Mouse (Mus musculus) heart, adult 9 months (tissue): ENCODE measurements around the gene Galntl5.
"Not testable (repeated sequence)": the region's sequence is repeated elsewhere in the genome, so short reads cannot be mapped to it uniquely, and the experiment has no call there.

Experiments
- DNase-seq, 2 experiments: peaks; one replicate each; pipeline ENCODE4 v3.0.0; 2022; ENCODE audit warnings: low spot score in 2 of 2

Galntl5 gene

DNA sequence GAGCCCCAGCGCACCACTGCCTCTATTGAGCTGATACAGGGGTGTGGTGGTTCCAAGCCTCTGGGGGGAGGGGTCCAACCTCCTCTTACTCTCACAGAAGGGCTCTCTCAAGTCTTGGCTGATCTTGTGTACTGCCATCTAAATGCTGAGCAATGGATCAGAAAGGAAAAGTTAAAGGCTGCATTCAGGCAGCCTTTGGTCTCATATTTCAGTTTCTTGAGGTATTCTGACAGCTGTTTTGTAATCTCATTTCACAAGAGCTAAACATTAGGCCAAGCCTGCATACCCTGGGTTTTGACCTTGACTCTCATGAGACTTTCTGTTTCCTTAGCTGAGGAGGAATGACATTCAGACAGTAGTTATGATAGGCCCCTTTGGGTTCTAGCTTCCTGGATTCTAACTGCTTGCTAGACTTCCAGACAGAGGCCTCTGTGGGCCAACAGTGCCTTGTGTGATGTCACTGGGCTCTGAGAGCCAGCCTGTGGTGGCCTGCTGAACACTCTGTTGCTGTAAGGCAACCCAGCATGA lies at the start of gene Galntl5:
Gene Galntl5 (plus strand): TSS at position 457 of the 528 bp plus-strand sequence.
- DNase-seq: peak; percentile 10 to 13

DNA sequence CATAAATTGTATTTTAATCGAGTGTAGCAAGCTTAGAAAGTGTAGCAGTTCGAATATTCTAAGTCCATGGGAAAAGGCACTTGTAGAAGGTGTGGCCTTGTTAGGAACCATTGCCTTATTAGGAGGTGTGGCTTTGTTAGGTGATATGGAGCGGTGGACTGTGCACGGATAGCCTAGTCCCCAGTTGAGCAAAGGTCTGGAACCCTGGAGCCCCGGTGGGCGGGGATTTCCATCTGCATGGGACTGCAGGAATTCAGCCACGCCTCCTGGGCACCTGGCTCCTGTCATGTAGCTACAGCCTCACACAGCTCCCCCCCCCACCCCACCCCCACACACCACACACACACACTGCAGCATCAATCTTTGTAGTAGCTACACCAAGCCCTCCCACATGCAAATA lies 34.6 kb upstream of the Galntl5 start:
- DNase-seq: no peak

DNA sequence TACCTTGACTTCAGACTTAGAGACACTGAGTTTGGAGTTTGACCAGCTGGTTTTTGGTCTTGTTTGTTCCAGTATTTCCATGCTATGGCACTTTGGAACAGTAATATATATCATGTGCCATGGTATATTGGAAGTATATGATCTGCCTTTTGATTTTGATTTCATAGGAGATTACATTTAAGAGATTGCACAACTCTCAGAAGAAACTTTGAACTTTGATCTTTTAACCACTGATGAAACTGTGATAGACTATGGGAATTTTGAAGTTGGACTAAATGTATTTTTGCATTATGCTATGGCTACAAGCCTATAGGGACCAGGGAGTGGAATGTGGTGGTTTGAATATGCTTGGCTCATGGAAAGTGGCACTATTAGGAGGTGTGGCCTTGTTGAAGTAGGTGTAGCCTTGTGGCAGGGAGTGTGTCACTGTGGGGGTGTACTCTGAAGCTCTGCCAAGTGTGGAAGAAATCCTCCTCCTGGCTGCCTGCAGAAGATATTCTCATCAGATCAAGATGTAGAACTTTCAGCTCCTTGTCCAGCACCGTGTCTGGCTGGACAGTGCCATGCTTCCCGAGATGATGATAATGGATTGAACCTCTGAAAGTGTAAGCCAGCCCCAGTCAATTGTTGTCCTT lies 31.8 kb upstream of the Galntl5 start:
- DNase-seq: no peak

DNA sequence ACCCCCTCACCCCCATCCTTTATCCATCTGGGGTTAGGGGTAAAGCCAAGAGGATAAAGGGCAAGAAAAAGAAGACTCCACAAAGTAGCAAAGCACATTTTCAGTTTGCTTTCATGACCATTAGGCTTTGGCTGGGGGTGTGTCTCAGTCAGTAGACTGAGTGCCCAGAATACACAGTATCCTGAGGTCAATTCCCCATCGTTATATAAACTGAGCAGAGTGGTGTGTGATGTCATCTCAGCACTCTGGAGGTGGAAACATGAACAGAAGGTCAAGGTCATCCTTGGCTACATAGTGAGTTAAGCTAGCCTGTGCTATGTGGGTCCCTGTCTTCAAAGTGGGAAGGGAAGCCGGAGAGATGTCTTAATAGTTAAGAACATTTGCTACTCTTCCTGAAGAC lies 27.8 kb upstream of the Galntl5 start:
- DNase-seq: no peak

DNA sequence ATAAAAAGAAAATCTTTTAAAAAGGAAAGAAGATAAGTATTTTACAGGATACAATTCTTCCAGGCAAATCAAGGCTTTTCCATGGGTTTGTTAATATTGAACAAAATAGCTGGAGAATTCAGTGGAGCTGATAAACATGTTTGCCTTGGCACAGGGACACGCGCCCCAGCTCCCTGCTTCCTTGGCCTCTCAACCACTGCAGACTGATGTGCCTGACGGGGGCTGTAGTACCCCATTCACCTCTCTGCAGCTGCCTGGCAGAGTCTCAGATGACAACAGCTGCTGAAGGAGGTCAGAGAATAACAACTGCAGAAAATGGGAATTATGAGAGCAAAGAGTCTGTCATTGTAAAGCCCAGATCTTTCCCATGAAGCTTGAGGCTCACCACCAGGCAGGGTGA lies 27.3 kb upstream of the Galntl5 start:
- DNase-seq: peak; percentile 26 to 32

DNA sequence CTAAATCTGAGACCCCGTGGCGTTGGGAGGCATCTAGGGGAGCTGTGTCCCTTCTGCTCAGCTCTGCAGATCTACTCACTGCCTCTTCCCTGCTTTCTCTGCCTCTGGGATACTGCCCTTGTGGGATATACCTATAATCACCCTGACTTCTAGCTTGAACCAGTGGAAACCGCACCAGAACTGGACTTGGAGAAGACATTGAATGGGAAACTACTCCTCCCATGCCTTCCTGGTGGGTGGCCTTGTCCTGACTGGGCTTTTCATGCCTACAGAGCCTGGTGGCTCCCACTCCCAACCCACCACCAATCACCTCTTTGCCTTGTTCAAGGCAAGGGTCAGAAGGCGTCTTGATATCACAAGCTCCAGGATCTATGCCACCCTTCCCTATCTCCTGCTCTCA lies 26.4 kb upstream of the Galntl5 start:
- no peak for DNase-seq

DNA sequence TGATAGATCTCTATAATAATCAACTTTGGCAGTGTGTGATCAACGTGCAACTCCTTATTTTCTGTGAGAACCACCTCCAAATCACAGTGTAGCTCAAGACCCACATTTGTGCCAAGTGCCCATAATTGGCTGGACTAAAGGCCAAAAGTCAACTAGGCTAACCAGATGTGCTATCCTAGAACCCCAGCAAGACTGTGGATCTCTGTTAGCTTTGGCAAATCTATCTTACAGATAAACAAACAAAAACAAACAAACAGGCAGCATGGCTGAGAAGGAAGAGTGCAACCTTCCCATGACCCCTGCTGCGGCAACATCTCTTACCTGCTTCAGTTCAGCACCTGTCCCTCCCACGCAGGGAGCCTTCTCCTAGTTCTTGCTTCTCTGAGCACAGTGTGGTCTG lies 25.9 kb upstream of the Galntl5 start:
- no peak for DNase-seq

DNA sequence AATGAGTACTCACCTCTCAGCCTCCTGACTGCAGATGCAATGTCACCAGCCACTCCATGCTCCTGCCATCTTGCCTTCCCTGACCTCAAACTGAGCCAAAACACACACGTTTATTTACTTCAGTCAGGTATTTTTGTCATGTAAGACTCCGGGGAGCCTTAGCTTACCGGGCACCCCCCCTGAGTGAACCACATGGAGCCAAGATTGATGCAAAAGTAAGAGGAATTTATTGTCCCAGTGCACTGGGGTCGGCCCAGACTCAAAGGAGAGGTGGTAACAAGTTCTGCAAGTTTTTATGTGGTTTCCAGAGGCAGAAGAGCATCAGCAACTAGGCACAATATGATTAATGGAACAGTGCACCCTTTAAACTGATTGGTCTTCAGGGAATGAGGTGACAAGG lies 24.1 kb upstream of the Galntl5 start:
- no peak for DNase-seq

DNA sequence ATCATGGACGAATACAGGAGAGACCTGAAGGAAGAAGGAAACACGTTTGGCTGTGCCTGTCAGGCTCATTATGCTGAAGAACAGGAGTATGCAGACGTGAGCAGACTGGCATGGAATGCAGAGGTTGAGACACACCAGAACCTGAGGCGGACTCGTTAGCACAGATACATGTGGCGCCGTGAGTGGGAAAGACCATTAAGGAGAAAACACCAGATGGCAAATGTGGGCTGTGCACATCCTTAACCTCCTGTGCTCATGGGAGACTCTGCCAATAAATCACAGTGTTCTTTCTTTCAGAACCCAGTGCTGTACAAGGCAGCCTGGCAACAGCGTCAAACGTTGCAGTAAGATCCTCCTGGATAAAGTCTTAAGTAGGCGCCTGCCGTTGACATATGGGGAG lies 20.7 kb upstream of the Galntl5 start:
- DNase-seq: no peak

DNA sequence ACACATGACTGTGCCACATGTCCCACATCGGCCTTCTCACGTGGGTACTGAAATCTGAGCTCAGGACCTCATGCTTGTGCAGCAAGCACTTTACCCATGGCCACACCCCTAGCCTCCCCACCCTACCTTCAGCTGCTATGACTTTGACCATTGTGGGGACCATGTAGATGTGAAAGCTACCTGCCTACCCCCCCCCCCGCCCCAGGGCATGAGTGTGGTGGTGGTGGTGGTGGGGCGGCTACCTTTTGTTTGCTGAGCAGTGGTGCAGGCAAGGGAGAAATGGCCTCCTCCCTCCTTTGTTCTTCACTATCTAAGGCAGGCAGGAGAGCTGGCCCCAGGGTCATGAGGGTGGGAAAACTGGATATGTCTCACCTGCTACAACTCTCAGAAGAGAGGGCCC lies 18.3 kb upstream of the Galntl5 start:
- DNase-seq: no peak

DNA sequence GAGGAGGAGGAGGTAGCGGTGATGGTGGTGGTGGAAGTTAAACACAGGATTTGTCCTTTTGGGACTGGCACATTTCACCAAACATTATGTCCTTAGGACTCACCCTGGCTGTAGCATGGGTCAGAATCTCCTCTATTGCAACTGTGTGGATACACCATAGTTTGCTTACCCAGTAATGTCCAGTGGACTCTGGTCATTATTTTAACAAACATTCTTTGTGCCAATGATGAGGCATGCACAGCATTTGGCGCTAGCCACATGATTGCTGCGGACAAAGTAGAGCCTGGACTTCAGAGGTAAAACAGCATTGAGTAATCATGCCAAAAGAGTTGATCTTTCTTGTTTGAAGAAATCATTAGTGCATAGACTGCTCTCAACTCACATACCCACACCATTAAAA lies 17.3 kb upstream of the Galntl5 start:
- DNase-seq: no peak

DNA sequence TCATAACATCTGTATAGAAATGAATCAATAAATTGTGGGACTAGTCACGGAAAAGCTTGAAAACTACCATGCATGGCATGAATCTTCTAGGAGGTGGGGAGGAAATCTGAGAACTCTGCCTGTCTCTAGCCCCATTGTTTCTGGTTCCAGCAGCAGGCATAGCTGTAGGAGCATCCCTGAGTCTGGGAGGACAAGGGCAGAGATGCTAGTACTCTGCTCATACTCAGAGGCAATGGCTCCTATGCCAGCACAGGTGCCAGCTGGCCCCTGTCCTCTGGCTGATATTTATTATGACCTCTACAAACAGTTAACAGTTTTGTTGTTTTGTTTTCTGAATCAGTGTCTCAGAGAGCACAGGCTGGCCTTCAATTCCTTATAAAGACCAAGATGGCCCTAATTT lies 16.9 kb upstream of the Galntl5 start:
- no peak for DNase-seq

DNA sequence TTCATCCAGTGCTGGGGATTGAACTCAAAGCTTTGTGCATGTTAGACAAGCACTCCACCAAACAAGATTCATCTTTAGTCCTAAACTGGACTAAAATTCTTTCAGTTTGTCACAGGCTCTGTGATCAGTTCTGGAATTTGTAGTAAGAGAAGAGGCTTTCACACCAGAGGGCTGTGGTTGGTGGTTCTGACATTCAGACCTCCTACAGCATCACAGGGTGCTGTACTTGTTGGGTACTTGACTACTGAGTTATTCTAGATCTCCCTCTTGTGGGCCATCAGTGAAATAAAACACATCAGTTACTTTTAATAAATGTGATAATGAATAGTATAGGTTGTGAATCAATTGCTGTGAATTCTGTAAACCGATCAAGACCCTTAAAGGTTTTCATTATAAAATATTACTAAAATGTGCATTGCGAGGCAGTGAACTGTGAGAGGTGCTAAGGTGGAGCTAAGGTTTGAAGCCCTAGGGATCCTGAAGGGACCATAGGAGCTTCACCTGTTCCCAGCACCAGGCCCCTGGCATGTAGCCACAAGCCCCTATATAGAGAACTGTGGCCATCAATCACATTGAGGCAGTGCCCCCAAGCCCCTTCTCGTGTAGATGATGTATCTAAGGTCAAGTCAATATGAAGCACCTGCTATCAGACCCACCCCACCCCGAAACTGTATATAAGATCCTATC lies 16.0 kb upstream of the Galntl5 start:
- DNase-seq: no peak

DNA sequence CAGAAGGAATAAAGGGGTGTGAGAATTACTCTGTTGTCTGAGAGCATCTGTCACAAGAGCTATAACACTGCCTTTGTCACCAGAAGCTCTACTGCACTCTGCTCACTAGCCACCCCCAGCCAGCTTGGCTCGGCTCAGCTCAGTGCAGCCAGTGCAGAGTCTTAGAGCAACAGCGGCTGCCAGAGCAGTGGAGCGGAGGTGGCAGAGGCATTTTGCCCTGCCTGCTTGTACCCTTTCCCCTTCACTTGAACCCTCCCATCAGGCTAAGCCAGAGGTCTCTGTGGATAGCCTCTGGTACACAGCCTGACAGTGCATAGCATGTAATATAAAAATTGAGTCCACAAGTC lies 15.5 kb upstream of the Galntl5 start:
- DNase-seq: no peak

DNA sequence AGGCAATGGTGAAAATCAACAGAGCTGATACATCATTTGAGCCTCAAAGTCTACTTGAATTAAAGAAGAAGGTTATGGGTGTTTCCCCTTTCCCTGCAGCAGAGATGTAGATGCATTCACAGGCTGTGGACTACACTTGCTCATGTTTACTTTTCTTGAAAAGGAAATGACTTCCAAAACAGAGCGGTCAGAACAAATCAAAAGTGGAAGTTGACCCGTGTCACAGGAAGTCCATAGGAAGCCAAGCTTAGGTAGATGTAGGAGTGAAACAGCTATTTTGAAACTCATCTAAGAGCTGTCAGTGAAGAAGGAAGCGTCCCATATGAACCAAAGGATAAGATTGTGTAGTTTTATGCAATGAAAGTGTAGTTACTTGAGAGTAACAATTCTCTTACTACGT lies 14.6 kb upstream of the Galntl5 start:
- DNase-seq: no peak

DNA sequence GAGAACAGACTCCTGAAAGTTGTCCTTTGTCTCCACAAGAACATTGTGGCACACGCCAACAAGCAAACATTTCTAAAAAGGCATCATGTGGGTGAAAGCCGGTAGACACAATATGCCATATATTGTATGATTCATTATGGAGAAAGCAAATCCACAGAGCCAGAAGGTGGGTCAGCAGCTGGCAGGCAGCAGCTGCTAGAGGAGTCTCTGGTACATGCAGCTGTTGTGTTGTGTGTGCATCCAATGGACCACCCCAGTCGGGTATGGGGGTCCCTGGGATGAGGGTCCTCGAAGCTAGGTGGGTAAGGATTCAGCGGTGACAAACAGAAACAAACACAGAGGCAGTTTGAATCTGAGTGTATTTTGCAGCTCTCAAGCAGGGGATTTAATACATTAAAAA lies 3.3 kb upstream of the Galntl5 start:
- not testable (repeated sequence) for DNase-seq

DNA sequence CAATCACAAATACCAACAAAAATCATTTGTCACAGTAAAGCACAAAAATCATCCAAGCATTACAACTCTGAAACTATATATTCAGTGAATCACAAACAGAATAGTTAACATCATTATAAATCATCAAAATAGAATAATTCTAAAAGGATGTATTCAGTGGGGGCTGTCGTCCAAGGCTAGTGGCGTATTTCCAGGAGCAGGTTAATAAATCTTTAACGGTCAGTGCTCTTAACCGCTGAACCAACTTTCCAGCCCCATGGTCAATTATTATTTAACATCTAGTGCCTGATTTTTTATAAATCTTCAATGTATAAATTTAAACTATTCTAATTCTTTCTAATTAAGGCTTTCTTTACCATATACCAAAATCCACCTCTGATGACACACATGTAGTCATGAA lies 2.7 kb upstream of the Galntl5 start:
- not testable (repeated sequence) for DNase-seq

DNA sequence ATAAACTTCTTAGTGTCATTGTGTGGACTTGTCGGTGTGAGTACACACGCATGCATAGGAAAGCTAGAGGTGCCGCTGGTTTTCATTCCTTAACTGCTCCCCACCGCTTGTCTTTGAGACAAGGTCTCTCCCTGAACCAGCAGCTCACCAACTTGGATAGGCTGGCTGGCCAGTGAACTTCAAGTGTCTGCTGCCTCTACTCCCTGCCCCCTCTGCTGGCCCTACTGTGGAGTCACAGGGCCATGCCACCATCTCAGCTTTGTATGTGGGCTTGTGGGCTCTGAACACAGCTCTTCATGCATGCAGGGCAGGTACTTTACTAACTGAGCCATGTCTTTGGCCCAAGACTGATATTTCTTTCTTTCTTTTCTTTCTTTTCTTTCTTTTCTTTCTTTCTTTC lies 2.0 kb upstream of the Galntl5 start:
- DNase-seq: no peak

DNA sequence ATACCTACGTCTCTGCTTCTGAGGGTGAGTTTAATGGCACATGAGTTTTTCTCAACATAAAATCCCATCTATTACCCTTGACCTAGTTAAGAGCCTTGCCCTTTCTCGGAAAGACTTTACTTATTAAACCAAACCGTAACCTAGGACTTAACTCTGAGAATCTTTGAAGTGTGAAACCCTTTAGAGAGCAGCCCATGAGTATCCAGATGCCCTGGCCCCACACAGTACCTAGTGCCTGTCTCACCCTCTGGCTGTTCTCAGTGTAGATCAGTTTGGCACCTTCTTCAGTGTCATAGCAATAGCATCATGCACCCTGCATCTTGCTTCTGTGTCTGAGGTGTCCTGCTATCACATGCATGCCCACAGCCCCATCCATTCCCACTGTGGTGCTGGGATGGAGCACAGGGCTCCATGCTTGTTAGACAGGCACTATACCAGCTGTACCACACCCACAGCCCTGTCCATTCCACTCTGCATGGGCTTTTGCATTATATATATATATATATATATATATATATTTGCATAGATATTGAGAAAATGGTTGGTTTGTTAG lies 1.2 kb upstream of the Galntl5 start:
- DNase-seq: no peak

DNA sequence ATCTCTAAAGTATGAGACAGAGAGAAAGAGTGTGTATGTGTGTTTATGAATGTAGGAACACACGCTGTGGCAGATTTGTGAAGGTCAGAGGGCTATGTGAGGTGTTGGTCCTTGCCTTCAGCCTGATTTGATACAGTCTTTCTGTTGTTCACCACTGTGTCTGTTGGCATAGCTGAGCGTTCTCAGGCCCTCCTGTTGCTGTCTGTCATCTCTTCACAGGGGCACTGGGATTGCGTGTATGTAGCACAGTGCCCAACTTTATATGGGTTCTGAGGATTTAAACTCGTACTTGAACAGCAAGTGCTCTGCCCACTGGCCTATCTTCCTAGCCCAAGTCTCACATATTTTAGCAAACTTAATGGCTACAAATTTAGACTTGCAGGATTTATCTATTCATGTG lies 2.3 kb downstream of the Galntl5 start:
- DNase-seq: no peak

DNA sequence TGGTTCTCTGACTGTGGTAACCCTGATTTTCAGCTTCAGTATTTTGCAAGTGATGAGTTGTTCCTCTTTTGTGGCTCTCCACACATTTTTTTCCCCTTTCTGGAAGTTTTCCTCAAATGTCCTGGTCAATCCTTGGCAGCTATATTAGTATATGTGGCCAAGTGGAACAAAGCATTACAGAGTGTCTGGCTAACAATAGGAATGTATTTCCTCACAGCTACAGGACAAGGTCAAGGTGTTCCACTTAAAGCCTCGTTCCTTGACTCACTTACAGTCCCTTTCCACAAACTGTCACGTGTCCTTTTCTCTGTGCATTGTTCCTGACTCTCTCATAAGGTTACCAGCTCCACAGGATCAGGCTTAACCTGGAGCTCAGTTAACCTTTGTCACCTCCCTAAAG lies 3.3 kb downstream of the Galntl5 start:
- DNase-seq: no peak

DNA sequence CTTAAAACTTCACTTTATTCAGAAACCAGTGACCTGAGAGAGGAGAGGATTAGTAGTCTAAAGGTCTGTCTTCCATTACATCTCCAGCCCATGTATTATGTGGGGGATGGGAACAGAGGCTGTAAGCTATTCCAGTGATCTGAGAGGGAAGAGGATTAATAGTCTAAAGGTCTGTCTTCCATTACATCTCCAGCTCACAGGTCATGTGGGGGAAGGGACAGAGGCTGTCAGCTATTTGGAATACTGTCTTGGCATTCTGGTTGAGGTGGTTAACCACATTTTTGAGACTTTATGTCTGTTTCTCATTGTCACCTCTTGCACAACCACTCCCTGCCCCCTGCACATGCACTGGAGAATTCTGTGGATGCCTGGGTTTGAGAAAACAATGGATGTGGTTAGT lies 6.5 kb downstream of the Galntl5 start:
- DNase-seq: no peak

DNA sequence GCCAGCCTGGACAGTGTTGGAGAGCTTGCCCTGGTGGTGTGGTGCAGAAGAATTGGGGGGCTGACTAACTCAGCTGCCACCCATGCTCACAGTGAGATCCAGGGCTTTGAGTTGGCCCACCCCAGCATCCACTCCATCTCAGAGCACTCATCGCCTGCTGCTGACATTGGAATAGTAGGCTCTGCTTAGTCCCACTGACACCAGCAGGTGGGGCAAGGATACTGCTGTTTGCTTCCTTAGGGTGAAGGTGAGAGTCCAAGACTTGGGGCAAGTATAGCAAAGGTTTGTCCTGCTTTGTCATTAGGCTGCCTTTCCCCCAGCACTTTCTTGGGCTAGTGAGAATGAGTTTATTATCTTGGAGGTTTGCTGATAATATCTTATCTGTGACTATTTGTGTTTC lies 7.5 kb downstream of the Galntl5 start:
- no peak for DNase-seq
